Mouse (Mus musculus) olfactory bulb, adult 2 months (tissue): Measurements from ENCODE around the gene Zbtb42.

Experiments used
- CTCF ChIP-seq: fragments of 200-500 bp; IDR thresholded peaks from 2 replicates; pipeline ENCODE4 v1.5.1; 2012; ENCODE audit warnings: low read depth, mild to moderate bottlenecking, low read length, moderate library complexity; ENCODE audit not compliant: insufficient read depth
- POLR2A ChIP-seq: fragments of 200-500 bp; IDR thresholded peaks from 2 replicates; pipeline ENCODE4 v1.6.1; 2012; ENCODE audit warnings: mild to moderate bottlenecking, low read depth, low read length, moderate library complexity; ENCODE audit not compliant: insufficient read depth

DNA sequence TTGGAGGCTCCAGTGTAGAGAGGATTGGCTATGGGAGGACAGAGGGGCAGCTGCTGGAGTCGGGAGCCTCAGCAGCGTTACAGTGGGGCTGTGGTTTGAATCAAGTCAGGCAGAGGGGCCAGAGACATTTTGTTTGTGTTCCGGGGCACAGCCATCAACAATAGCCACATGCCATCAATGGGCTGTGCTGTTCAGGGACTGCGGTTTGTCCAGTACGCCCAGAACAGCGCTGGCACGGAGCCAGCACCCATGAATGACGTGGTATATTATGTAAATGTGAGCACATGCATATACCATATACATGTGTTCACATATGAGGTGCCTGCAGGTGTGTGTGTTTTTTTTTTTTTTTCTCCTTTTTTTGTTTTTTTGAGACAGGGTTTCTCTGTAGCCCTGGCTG lies 49.2 kb downstream of the Zbtb42 start:
- no peak for TF ChIP-seq CTCF
- no peak for TF ChIP-seq POLR2A
